Mouse (Mus musculus) liver, embryonic 11.5 days (tissue): ENCODE measurements around the gene Dffb. TPM values are rescaled to one million over a fixed set of nuclear protein-coding genes. Genes with fewer than 3 reads are reported as not detected.
"Not testable (repeated sequence)": the region's sequence is repeated elsewhere in the genome, so short reads cannot be mapped to it uniquely, and the experiment has no call there.

ENCODE experiments used
- ATAC-seq: fragments of 200-750 bp; cut with Nextera tagmentation; replicated peaks from 2 replicates; pipeline ENCODE4 v1.8.0; 2017; ENCODE audit warnings: moderate number of reproducible peaks, mild to moderate bottlenecking, moderate TSS enrichment, moderate library complexity; ENCODE audit not compliant: low FRiP score
- DNase-seq: peaks from one replicate; pipeline ENCODE4 v3.0.0-alpha.2; 2017; ENCODE audit warnings: low spot score
- H3K27ac ChIP-seq: fragments of 300-500 bp; sonication (generic); 2 replicates; pipeline ENCODE4 v1.5.1; 2014; ENCODE audit warnings: mild to moderate bottlenecking, low read depth, low read length, control low read depth
- H3K27me3 ChIP-seq: fragments of 300-500 bp; sonication (generic); replicated peaks from 2 replicates; pipeline ENCODE4 v1.6.1; 2014; ENCODE audit warnings: low read length, mixed read lengths; ENCODE audit not compliant: control insufficient read depth, insufficient read depth
- H3K36me3 ChIP-seq: fragments of 300-500 bp; sonication (generic); 2 replicates; pipeline ENCODE4 v1.6.1; 2014; ENCODE audit warnings: mild to moderate bottlenecking, low read length, moderate library complexity, mixed read lengths; ENCODE audit not compliant: control insufficient read depth, insufficient read depth
- H3K4me1 ChIP-seq: fragments of 300-500 bp; sonication (generic); replicated peaks from 2 replicates; pipeline ENCODE4 v1.6.1; 2014; ENCODE audit warnings: low read length, mixed read lengths; ENCODE audit not compliant: control insufficient read depth, insufficient read depth
- H3K4me2 ChIP-seq: fragments of 300-500 bp; sonication (generic); 2 replicates; pipeline ENCODE4 v1.6.1; 2014; ENCODE audit warnings: mild to moderate bottlenecking, control low read depth, moderate library complexity
- H3K4me3 ChIP-seq: fragments of 300-500 bp; sonication (generic); 2 replicates; pipeline ENCODE4 v1.5.1; 2014; ENCODE audit warnings: low read depth, low read length, control low read depth
- H3K9ac ChIP-seq: fragments of 300-500 bp; sonication (generic); 2 replicates; pipeline ENCODE4 v1.6.1; 2014; ENCODE audit warnings: low read depth, low read length, control low read depth
- H3K9me3 ChIP-seq: fragments of 300-500 bp; sonication (generic); 2 replicates; pipeline ENCODE4 v1.6.1; 2016; ENCODE audit warnings: low read length, inconsistent platforms, mixed read lengths; ENCODE audit not compliant: control insufficient read depth
- WGBS: fragments of 180-500 bp; shearing (Covaris S2); extraction: QIAGEN DNeasy Blood & Tissue Kit; methylation state at CpG from one replicate; pipeline ENCODE4 v1.1.7; 2014; 5-methylcytosine and 5-hydroxymethylcytosine counted together
- polyA plus RNA-seq: library from polyadenylated mRNA; unstranded; fragments of >200 nt; fragmentation: Nextera tagmentation; extraction: Ambion mirVana; gene quantifications from 2 replicates; pipeline ENCODE4 v1.2.1, GENCODE M21; 2014

Dffb gene
- polyA plus RNA-seq, 1 experiment from 2014 or later, result 18.5 TPM

- no peak overlapping the region for H3K9ac ChIP-seq
- 80% methylated on average over 11 of the region's 11 CpGs for WGBS
- H3K9me3 ChIP-seq, result no peaks in the 10 kb centered on the region
- H3K4me1 ChIP-seq, result no peaks in the 10 kb centered on the region
- H3K36me3 ChIP-seq, result no peaks in the 10 kb centered on the region
- H3K4me2 ChIP-seq, result no peak overlapping the region
- H3K27me3 ChIP-seq, result no peaks in the 10 kb centered on the region
- H3K27ac ChIP-seq, result no peak overlapping the region
- H3K4me3 ChIP-seq, result no peak overlapping the region
- DNase-seq, result no peak
- ATAC-seq, result no peak
These were observed 46.1 kb downstream of the Dffb start for GRCm38 (mm10) chr4:153928772-153929299.

GRCm38 (mm10) chr4:153922090-153922489 is 52.8 kb downstream of the Dffb start:
- H3K27ac ChIP-seq, ATAC-seq, H3K9ac ChIP-seq, H3K9me3 ChIP-seq, H3K36me3 ChIP-seq, H3K4me3 ChIP-seq, H3K4me2 ChIP-seq, DNase-seq, H3K4me1 ChIP-seq, H3K27me3 ChIP-seq: not testable (repeated sequence)
- WGBS, result 48% methylated on average over 4 of the region's 4 CpGs

- H3K4me1 ChIP-seq, result no peaks in the 10 kb centered on the region
These were observed 54.3 kb downstream of the Dffb start for GRCm38 (mm10) chr4:153920517-153921233.

GRCm38 (mm10) chr4:153917773-153918500 is 57.0 kb downstream of the Dffb start:
- H3K4me2 ChIP-seq, result no peak overlapping the region
- ATAC-seq (no peak), DNase-seq (no peak)
- H3K9ac ChIP-seq, result no peak overlapping the region
- no peaks in the 10 kb centered on the region for H3K27me3 ChIP-seq
- WGBS, result 48% methylated on average over 8 of the region's 8 CpGs
- H3K36me3 ChIP-seq, result no peaks in the 10 kb centered on the region
- no peak overlapping the region for H3K27ac ChIP-seq
- no peak overlapping the region for H3K4me3 ChIP-seq
- H3K9me3 ChIP-seq, result no peaks in the 10 kb centered on the region
- no peaks in the 10 kb centered on the region for H3K4me1 ChIP-seq

More at GRCm38 (mm10) chr4:153920517-153921233, 54.3 kb downstream of the Dffb start:
- H3K4me3 ChIP-seq, result no peak overlapping the region
- no peaks in the 10 kb centered on the region for H3K27me3 ChIP-seq
- no peak overlapping the region for H3K4me2 ChIP-seq
- no peaks in the 10 kb centered on the region for H3K9me3 ChIP-seq
- ATAC-seq, result no peak
- no peak overlapping the region for H3K9ac ChIP-seq
- 59% methylated on average over 9 of the region's 9 CpGs for WGBS
- no peaks in the 10 kb centered on the region for H3K36me3 ChIP-seq
- DNase-seq, result no peak
- H3K27ac ChIP-seq, result no peak overlapping the region

Other genes starting within 250 kb of the Dffb start
- gene A430005L14Rik, start 17.9 kb downstream of the Dffb start, polyA plus RNA-seq, result 90.4 and 91.4 TPM in 2 replicates
- 14.3 and 15.8 TPM in 2 replicates for gene Cep104, start 68 bp upstream of the Dffb start, polyA plus RNA-seq
- 20.3 and 22.5 TPM in 2 replicates for gene Lrrc47, start 36.6 kb upstream of the Dffb start, polyA plus RNA-seq
- gene Smim1, start 51.1 kb upstream of the Dffb start, polyA plus RNA-seq, result 414 and 426 TPM in 2 replicates
- gene Ccdc27, start 67.6 kb upstream of the Dffb start, polyA plus RNA-seq, result 0.08 TPM in 1 of 2 replicates, not detected in the other
- gene Trp73, start 165.1 kb upstream of the Dffb start, polyA plus RNA-seq, result 0.04 and 0.18 TPM in 2 replicates
- 39.9 and 46.8 TPM in 2 replicates for gene Wrap73, start 167.2 kb upstream of the Dffb start, polyA plus RNA-seq
- gene Tprgl, start 185.5 kb upstream of the Dffb start, polyA plus RNA-seq, result 133 and 149 TPM in 2 replicates
- 5.8 and 5.9 TPM in 2 replicates for gene Megf6, start 195.6 kb upstream of the Dffb start, polyA plus RNA-seq